Mouse (Mus musculus): Measurements from ENCODE around the gene Syn3. TPM values are rescaled to one million over a fixed set of nuclear protein-coding genes. Genes with fewer than 3 reads are reported as not detected.
"Not testable (repeated sequence)": the region's sequence is repeated elsewhere in the genome, so short reads cannot be mapped to it uniquely, and the experiment has no call there.

The Syn3 gene
- polyA plus RNA-seq, 1 experiment from 2014 or later: 0.22 TPM

DNA sequence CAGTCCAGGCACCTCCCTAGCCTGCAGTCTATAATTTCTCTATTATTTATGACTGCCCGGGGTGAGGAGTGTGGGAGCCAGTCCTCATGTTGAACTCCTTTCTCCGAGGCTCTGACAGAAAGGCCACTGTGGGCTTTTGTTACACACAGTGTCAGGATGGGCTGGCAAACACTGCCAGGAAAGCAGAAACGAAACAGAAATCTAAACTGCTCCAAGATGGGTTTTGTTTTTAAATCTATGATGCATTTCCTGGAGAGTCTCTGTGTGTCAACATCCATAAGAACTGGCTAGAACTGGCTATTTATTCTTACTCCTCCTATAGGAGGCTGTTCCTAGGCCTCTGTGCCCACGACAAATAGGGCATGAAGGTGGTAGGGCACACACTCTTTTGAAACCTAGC lies 374.6 kb downstream of the Syn3 start:
- no peak overlapping the region for H3K4me3 ChIP-seq (ENCODE audit: low read depth, low read length)
- no peak overlapping the region for H3K9ac ChIP-seq (ENCODE audit: low read depth, low read length)
- no peak for ATAC-seq (ENCODE audit: low read depth)
- WGBS (ENCODE audit: insufficient replicate concordance): 45% methylated on average over 4 of the region's 4 CpGs
- H3K27me3 ChIP-seq (ENCODE audit: control insufficient read depth, insufficient read depth, low read depth, low read length): no peaks in the 10 kb centered on the region
- no peak overlapping the region for H3K4me2 ChIP-seq (ENCODE audit: low read depth, low read length)
- H3K27ac ChIP-seq (ENCODE audit: low read length): no peak overlapping the region
- no peaks in the 10 kb centered on the region for H3K36me3 ChIP-seq (ENCODE audit: control insufficient read depth, insufficient read depth)
- no peaks in the 10 kb centered on the region for H3K4me1 ChIP-seq (ENCODE audit: control insufficient read depth, low read depth, low read length)
- H3K9me3 ChIP-seq (replicated peaks; ENCODE audit: control insufficient read depth, low read length): no peaks in the 10 kb centered on the region

DNA sequence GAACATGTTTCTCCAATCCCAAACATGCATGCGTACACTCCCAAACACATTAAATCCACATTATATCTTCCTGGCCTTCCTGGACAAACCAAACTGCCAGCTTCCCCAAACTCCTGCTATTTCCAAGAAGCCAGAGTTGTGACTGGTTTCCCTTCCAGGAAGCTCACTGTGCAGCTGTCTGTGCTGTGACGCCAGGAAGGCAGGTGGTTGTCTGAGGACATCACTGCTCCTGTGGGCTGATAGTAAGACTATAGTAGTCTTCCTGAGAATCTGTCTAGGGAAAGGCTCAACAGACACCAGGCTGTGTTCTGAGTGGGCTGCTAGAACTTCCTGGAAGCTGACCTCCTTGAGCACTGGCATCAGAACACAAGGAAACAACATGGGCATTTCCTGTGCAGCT lies 375.5 kb downstream of the Syn3 start:
- Histone ChIP-seq H3K4me2 (ENCODE audit: low read depth, low read length) (no peak overlapping the region), H3K27me3 (ENCODE audit: control insufficient read depth, insufficient read depth, low read depth, low read length) (no peaks in the 10 kb centered on the region), H3K4me1 (ENCODE audit: control insufficient read depth, low read depth, low read length) (no peaks in the 10 kb centered on the region), H3K4me3 (ENCODE audit: low read depth, low read length) (no peak overlapping the region), H3K9me3 (replicated peaks; ENCODE audit: control insufficient read depth, low read length) (no peaks in the 10 kb centered on the region), H3K36me3 (ENCODE audit: control insufficient read depth, insufficient read depth) (no peaks in the 10 kb centered on the region), H3K9ac (ENCODE audit: low read depth, low read length) (no peak overlapping the region), H3K27ac (ENCODE audit: low read length) (no peak overlapping the region)
- no peak for ATAC-seq (ENCODE audit: low read depth)
- 56% methylated on average over 2 of the region's 2 CpGs for WGBS (ENCODE audit: insufficient replicate concordance)

DNA sequence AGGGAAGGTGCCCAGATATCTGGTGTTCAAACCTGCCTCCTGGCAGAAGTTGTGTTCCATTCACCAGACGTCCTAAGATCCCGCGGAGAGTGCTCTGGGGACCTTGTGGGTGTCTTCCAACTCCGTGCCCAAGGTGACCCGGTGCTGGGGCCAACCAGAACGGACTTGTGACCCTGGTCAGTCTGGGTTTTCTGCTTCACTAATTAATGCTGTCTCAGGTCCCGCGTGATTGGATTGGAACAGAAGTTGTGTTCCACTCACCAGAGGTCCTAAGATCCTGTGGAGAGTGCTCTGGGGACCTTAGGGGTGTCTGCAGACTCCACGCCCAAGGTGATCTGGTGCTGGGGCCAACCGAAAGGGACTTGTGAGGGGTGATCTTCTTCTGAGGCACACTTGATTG lies 376.2 kb downstream of the Syn3 start:
- H3K27me3 ChIP-seq (ENCODE audit: control insufficient read depth, insufficient read depth, low read depth, low read length); ATAC-seq (ENCODE audit: low read depth); H3K4me1 ChIP-seq (ENCODE audit: control insufficient read depth, low read depth, low read length); H3K9ac ChIP-seq (ENCODE audit: low read depth, low read length); H3K9me3 ChIP-seq (replicated peaks; ENCODE audit: control insufficient read depth, low read length); H3K4me2 ChIP-seq (ENCODE audit: low read depth, low read length); H3K36me3 ChIP-seq (ENCODE audit: control insufficient read depth, insufficient read depth); H3K27ac ChIP-seq (ENCODE audit: low read length); H3K4me3 ChIP-seq (ENCODE audit: low read depth, low read length): not testable (repeated sequence)
- 73% methylated on average over 10 of the region's 10 CpGs for WGBS (ENCODE audit: insufficient replicate concordance)

DNA sequence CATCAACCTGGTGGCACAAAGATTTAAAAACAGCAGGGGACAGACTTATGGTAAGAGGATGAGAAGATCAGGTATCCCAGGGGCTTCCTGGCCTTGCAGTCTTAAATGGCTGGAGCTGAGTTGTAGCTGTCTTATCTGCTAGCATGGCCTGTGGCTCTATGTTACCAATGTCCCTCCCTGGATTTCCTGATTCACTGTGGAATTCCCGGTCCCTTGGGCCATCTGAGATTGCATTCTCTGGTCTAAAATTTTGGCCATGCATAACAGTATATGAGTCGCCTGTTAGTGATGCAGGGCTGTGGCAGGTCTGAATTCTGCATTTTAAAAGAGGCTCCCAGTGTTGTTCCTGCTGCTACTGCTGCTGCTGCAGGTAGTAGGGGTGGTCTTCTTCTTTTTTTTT lies 382.4 kb downstream of the Syn3 start:
- ATAC-seq (ENCODE audit: low read depth): no peak
- WGBS (ENCODE audit: insufficient replicate concordance): 41% methylated on average over 2 of the region's 2 CpGs

DNA sequence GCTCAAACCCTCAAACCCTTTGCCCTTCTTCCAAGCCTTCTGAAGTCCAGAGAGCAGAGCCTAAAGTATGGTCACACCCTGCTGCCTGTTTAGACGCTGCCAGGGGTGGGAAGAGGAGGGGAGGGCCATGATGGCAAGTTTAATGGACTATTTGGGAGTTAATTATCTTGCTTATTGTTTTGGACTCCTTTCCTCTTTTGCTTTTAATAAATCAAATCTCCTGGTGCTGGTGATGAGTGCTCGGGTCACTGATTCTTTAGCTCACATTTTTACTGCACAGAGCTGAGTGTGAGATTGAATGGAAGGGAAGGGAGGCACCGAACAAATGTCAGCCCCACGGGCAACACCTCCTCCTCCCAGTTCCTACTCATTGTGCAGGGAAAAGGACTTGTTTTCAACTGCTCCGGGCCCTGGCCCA lies 384.3 kb downstream of the Syn3 start:
- Histone ChIP-seq H3K9me3 (replicated peaks; ENCODE audit: control insufficient read depth, low read length) (no peaks in the 10 kb centered on the region), H3K4me1 (ENCODE audit: control insufficient read depth, low read depth, low read length) (no peaks in the 10 kb centered on the region), H3K27ac (ENCODE audit: low read length) (no peak overlapping the region), H3K36me3 (ENCODE audit: control insufficient read depth, insufficient read depth) (no peaks in the 10 kb centered on the region), H3K9ac (ENCODE audit: low read depth, low read length) (no peak overlapping the region), H3K27me3 (ENCODE audit: control insufficient read depth, insufficient read depth, low read depth, low read length) (no peaks in the 10 kb centered on the region), H3K4me2 (ENCODE audit: low read depth, low read length) (no peak overlapping the region), H3K4me3 (ENCODE audit: low read depth, low read length) (no peak overlapping the region)
- 60% methylated on average over 5 of the region's 5 CpGs for WGBS (ENCODE audit: insufficient replicate concordance)
- ATAC-seq (ENCODE audit: low read depth): no peak

More for the DNA sequence above, 382.4 kb downstream of the Syn3 start:
- Histone ChIP-seq H3K27me3 (ENCODE audit: control insufficient read depth, insufficient read depth, low read depth, low read length) (no peaks in the 10 kb centered on the region), H3K4me1 (ENCODE audit: control insufficient read depth, low read depth, low read length) (no peaks in the 10 kb centered on the region), H3K27ac (ENCODE audit: low read length) (no peak overlapping the region), H3K4me2 (ENCODE audit: low read depth, low read length) (no peak overlapping the region), H3K9me3 (replicated peaks; ENCODE audit: control insufficient read depth, low read length) (no peaks in the 10 kb centered on the region), H3K9ac (ENCODE audit: low read depth, low read length) (no peak overlapping the region), H3K4me3 (ENCODE audit: low read depth, low read length) (no peak overlapping the region), H3K36me3 (ENCODE audit: control insufficient read depth, insufficient read depth) (no peaks in the 10 kb centered on the region)

DNA sequence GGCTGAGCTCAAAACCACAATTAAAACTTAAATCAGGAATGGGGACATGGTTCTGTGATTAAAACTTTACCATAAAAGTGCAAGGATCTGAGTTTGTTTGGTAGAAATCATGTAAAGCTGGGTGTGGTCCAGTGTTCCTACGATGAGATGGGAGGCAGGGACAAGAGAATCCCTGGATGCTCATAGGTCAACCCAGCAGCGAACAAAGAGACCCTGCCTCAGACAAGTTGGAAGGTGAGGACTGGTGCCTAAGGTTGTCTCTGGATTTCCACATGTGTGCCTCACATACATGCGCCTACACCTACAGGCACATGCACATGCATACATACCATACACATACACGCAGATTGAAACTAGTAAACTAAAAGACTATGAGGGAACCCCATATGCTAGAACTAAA lies 389.9 kb downstream of the Syn3 start:
- WGBS (ENCODE audit: insufficient replicate concordance): 75% methylated on average over 4 of the region's 4 CpGs

DNA sequence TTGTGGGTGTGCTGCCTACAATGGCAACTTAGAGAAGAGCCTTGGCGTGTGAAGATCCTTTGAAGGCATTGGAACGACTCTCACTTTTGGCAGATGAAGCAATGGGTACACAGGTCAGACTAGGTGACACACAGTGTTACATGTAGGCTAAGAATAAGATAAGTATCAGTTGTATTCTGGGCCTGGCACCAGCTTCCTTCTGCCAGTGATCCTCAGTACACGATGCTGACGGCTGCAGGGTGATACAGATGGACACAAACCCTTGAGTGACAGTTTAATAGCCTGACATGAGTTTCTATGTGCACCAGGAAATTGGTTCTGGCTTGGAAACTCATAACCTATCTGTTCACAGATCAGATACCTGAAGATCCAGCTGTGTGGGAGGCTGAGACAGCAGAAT lies 391.0 kb downstream of the Syn3 start:
- Histone ChIP-seq H3K27ac (ENCODE audit: low read length) (no peak overlapping the region), H3K4me1 (ENCODE audit: control insufficient read depth, low read depth, low read length) (no peaks in the 10 kb centered on the region), H3K27me3 (ENCODE audit: control insufficient read depth, insufficient read depth, low read depth, low read length) (no peaks in the 10 kb centered on the region; the same call in 1 of the 2 replicates), H3K9me3 (replicated peaks; ENCODE audit: control insufficient read depth, low read length) (no peaks in the 10 kb centered on the region), H3K9ac (ENCODE audit: low read depth, low read length) (no peak overlapping the region), H3K4me2 (ENCODE audit: low read depth, low read length) (no peak overlapping the region), H3K36me3 (ENCODE audit: control insufficient read depth, insufficient read depth) (no peaks in the 10 kb centered on the region), H3K4me3 (ENCODE audit: low read depth, low read length) (no peak overlapping the region)
- WGBS (ENCODE audit: insufficient replicate concordance): 59% methylated on average over 4 of the region's 4 CpGs
- ATAC-seq (ENCODE audit: low read depth): no peak

More for the DNA sequence above, 389.9 kb downstream of the Syn3 start:
- H3K4me3 ChIP-seq (ENCODE audit: low read depth, low read length): no peak overlapping the region
- no peaks in the 10 kb centered on the region for H3K9me3 ChIP-seq (replicated peaks; ENCODE audit: control insufficient read depth, low read length)
- H3K9ac ChIP-seq (ENCODE audit: low read depth, low read length): no peak overlapping the region
- H3K36me3 ChIP-seq (ENCODE audit: control insufficient read depth, insufficient read depth): no peaks in the 10 kb centered on the region
- no peak for ATAC-seq (ENCODE audit: low read depth)
- no peak overlapping the region for H3K4me2 ChIP-seq (ENCODE audit: low read depth, low read length)
- H3K4me1 ChIP-seq (ENCODE audit: control insufficient read depth, low read depth, low read length): no peaks in the 10 kb centered on the region
- H3K27me3 ChIP-seq (ENCODE audit: control insufficient read depth, insufficient read depth, low read depth, low read length): no peaks in the 10 kb centered on the region; the same call in 1 of the 2 replicates
- no peak overlapping the region for H3K27ac ChIP-seq (ENCODE audit: low read length)

DNA sequence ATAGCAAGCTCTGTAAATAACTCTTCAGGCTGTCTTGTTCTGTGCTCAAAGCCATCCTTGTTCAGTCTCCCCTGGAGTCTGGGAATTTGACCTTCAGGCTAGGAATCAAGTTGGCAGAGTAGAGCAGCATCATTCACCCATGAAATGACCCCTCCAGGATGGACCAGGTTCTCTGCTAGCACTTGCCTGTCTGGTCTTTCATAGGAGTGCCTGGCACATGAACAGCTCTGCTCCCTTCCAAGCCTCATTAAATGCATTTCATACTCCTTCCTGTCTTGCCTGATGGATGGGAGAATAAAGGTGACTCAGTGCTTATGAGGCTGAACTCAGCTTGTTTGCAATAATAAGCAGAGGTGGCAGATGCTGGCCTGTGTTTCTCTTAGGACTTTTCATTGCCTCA lies 394.7 kb downstream of the Syn3 start:
- no peak for ATAC-seq (ENCODE audit: low read depth)
- no peaks in the 10 kb centered on the region for H3K4me1 ChIP-seq (ENCODE audit: control insufficient read depth, low read depth, low read length)
- H3K4me3 ChIP-seq (ENCODE audit: low read depth, low read length): no peak overlapping the region

DNA sequence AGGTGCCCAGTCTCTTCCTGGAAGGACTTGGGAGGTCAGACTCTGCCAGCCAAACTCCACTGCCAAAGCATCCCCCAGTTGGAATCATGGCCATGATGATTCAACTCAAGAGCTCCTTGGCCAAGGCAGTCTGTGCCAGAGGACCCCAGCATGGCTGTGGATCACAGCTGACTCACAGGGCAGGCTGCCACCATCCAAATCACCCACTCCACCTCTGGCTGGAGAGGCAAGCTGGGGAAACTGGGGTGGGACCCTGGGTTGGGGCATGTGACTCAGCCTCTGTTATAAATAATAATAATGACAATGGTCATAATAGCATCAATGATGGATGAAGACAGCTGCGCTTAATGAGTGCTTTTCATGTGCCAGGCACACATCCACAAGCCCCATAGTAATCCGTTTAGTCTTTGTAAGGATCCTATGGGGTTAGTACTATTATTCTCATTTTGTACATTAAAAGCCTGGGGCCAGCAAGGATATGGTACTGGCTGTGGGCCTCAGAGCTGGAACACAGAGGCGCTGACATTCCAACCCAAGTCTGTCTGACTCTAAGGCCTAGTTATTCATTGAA lies 398.3 kb downstream of the Syn3 start:
- H3K4me2 ChIP-seq (ENCODE audit: low read depth, low read length): no peak overlapping the region
- no peaks in the 10 kb centered on the region for H3K9me3 ChIP-seq (replicated peaks; ENCODE audit: control insufficient read depth, low read length)
- no peak overlapping the region for H3K9ac ChIP-seq (ENCODE audit: low read depth, low read length)
- 66% methylated on average over 3 of the region's 3 CpGs for WGBS (ENCODE audit: insufficient replicate concordance)
- no peaks in the 10 kb centered on the region for H3K36me3 ChIP-seq (ENCODE audit: control insufficient read depth, insufficient read depth)
- H3K4me1 ChIP-seq (ENCODE audit: control insufficient read depth, low read depth, low read length): no peaks in the 10 kb centered on the region
- H3K4me3 ChIP-seq (ENCODE audit: low read depth, low read length): no peak overlapping the region
- H3K27me3 ChIP-seq (ENCODE audit: control insufficient read depth, insufficient read depth, low read depth, low read length): no peaks in the 10 kb centered on the region; the same call in 1 of the 2 replicates
- no peak for ATAC-seq (ENCODE audit: low read depth)
- H3K27ac ChIP-seq (ENCODE audit: low read length): no peak overlapping the region

More for the DNA sequence above, 394.7 kb downstream of the Syn3 start:
- H3K27ac ChIP-seq (ENCODE audit: low read length): no peak overlapping the region
- no peaks in the 10 kb centered on the region for H3K9me3 ChIP-seq (replicated peaks; ENCODE audit: control insufficient read depth, low read length)
- no peaks in the 10 kb centered on the region for H3K36me3 ChIP-seq (ENCODE audit: control insufficient read depth, insufficient read depth)
- H3K4me2 ChIP-seq (ENCODE audit: low read depth, low read length): no peak overlapping the region
- no peaks in the 10 kb centered on the region; the same call in 1 of the 2 replicates for H3K27me3 ChIP-seq (ENCODE audit: control insufficient read depth, insufficient read depth, low read depth, low read length)
- no peak overlapping the region for H3K9ac ChIP-seq (ENCODE audit: low read depth, low read length)
